Mouse (Mus musculus): ENCODE results near the gene Eif3a.

GRCm38 (mm10) chr19:60812036-60812389 is 21.6 kb upstream of the Eif3a start:
- TF ChIP-seq CTCF (IDR thresholded peaks at IDR 0.05; ENCODE audit: control insufficient read depth, insufficient read depth, insufficient read length) (no peak), USF1 (IDR thresholded peaks at IDR 0.05; ENCODE audit: low read depth) (no peak), MYOG (IDR thresholded peaks at IDR 0.05; ENCODE audit: control insufficient read depth, extremely low read depth, insufficient read length) (no peak), FOSL1 (IDR thresholded peaks at IDR 0.05; ENCODE audit: insufficient read depth, low read length, poor library complexity, severe bottlenecking) (no peak), MAX (IDR thresholded peaks at IDR 0.05) (no peak), MYOD1 (IDR thresholded peaks at IDR 0.05; ENCODE audit: control insufficient read depth, insufficient read length, low read depth) (no peak), CEBPB (IDR thresholded peaks at IDR 0.05; ENCODE audit: low read depth) (no peak)
